Mouse (Mus musculus) CH12.LX (cell line): ENCODE results near the gene Usp21. TPM values are rescaled to one million over a fixed set of nuclear protein-coding genes. Genes with fewer than 3 reads are reported as not detected.
A peak's percentile ranks its signal among the peaks of the same experiment; 100 is the strongest.

Experiments
- DNase-seq: peaks from one replicate; pipeline ENCODE4 v3.0.0-alpha.2; 2013; ENCODE audit errors: extremely low read depth
- H3K27ac ChIP-seq: 2 replicates; pipeline ENCODE4 v1.5.1; 2012; ENCODE audit warnings: low read depth, mild to moderate bottlenecking, control low read depth, moderate library complexity; ENCODE audit not compliant: insufficient read depth
- H3K27me3 ChIP-seq: replicated peaks from 2 replicates; pipeline ENCODE3; 2012; ENCODE audit warnings: inconsistent platforms
- H3K36me3 ChIP-seq, 2 experiments: replicated peaks in 1 of 2; 2 replicates each; pipeline versions ENCODE3 to v1.6.1; 2012; ENCODE audit warnings: inconsistent platforms in 1 of 2, low read length in 1 of 2, mild to moderate bottlenecking in 1 of 2, mixed read lengths in 1 of 2, moderate library complexity in 1 of 2; ENCODE audit not compliant: control insufficient read depth in 1 of 2, insufficient read depth in 1 of 2
- H3K4me1 ChIP-seq, 2 experiments: 2 replicates each; pipeline ENCODE4 v1.6.1; 2012; ENCODE audit warnings: inconsistent platforms in 1 of 2, moderate library complexity in 1 of 2; ENCODE audit not compliant: insufficient read depth in 2 of 2, control insufficient read depth in 1 of 2
- H3K4me2 ChIP-seq: 2 replicates; pipeline ENCODE4 v1.6.1; 2012; ENCODE audit warnings: low read depth, mild to moderate bottlenecking, control low read depth; ENCODE audit not compliant: poor library complexity, insufficient read depth, severe bottlenecking
- H3K4me3 ChIP-seq, 3 experiments: fragments of 150-350 bp in 1 of 3; sonication (generic) in 1 of 3; replicated peaks in 1 of 3; 2 replicates each; pipeline versions ENCODE3 to v1.5.1; 2011 to 2012; ENCODE audit warnings: low read depth in 2 of 3, low read length in 2 of 3, mild to moderate bottlenecking in 2 of 3, moderate library complexity in 2 of 3, control low read depth in 1 of 3, improper control_type of control experiment in 1 of 3, inconsistent platforms in 1 of 3, mixed read lengths in 1 of 3; ENCODE audit not compliant: poor library complexity in 1 of 3
- H3K79me2 ChIP-seq: replicated peaks from 2 replicates; pipeline ENCODE4 v1.6.1; 2012; ENCODE audit warnings: mild to moderate bottlenecking, moderate library complexity; ENCODE audit not compliant: control insufficient read depth, poor library complexity, insufficient read depth, severe bottlenecking; ENCODE audit errors: extremely low read depth
- H3K9ac ChIP-seq: 2 replicates; pipeline ENCODE4 v1.6.1; 2012; ENCODE audit warnings: low read depth, mild to moderate bottlenecking, control low read depth, moderate library complexity; ENCODE audit not compliant: insufficient read depth
- H3K9me3 ChIP-seq: replicated peaks from 2 replicates; pipeline ENCODE3; 2012; ENCODE audit warnings: low read length, inconsistent platforms, mixed read lengths
- CHD1 ChIP-seq: IDR thresholded peaks from 2 replicates; pipeline ENCODE4 v1.6.1; 2012; ENCODE audit warnings: low read depth, low read length, improper control_type of control experiment, inconsistent platforms
- HCFC1 ChIP-seq: IDR thresholded peaks from 2 replicates; pipeline ENCODE4 v1.6.1; 2012; ENCODE audit warnings: low read depth, mild to moderate bottlenecking, inconsistent platforms, low read length, improper control_type of control experiment
- JUN ChIP-seq: IDR thresholded peaks from 2 replicates; pipeline ENCODE4 v1.6.1; 2011; ENCODE audit warnings: low read depth, mild to moderate bottlenecking, low read length, improper control_type of control experiment, moderate library complexity; ENCODE audit not compliant: insufficient read depth
- JUND ChIP-seq: conservative IDR thresholded peaks from 2 replicates; pipeline ENCODE4 v1.6.1; 2011; ENCODE audit warnings: low read depth, low read length, improper control_type of control experiment
- KAT2A ChIP-seq: IDR thresholded peaks from 2 replicates; pipeline ENCODE4 v1.6.1; 2012; ENCODE audit warnings: low read length, improper control_type of control experiment, inconsistent platforms; ENCODE audit not compliant: insufficient replicate concordance
- MAFK ChIP-seq: IDR thresholded peaks from 2 replicates; pipeline ENCODE4 v1.6.1; 2011; ENCODE audit warnings: low read length, improper control_type of control experiment; ENCODE audit not compliant: insufficient replicate concordance
- MAX ChIP-seq: IDR thresholded peaks from 2 replicates; pipeline ENCODE4 v1.6.1; 2011; ENCODE audit warnings: low read length, improper control_type of control experiment
- MAZ ChIP-seq: IDR thresholded peaks from 2 replicates; pipeline ENCODE4 v1.6.1; 2012; ENCODE audit warnings: low read depth, mild to moderate bottlenecking, inconsistent platforms, low read length, improper control_type of control experiment, moderate library complexity
- MYC ChIP-seq: IDR thresholded peaks from 2 replicates; pipeline ENCODE4 v1.6.1; 2011; ENCODE audit warnings: low read depth, mild to moderate bottlenecking, improper control_type of control experiment, low read length
- NELFE ChIP-seq: IDR thresholded peaks from 2 replicates; pipeline ENCODE4 v1.6.1; 2011; ENCODE audit warnings: low read depth, low read length, improper control_type of control experiment
- NRF1 ChIP-seq: IDR thresholded peaks from 2 replicates; pipeline ENCODE4 v1.6.1; 2014; ENCODE audit warnings: low read depth, mild to moderate bottlenecking, inconsistent platforms, low read length, improper control_type of control experiment, moderate library complexity
- PAX5 ChIP-seq: IDR thresholded peaks from 2 replicates; pipeline ENCODE4 v1.6.1; 2012; ENCODE audit warnings: low read length, inconsistent platforms, mixed read lengths
- POLR2A ChIP-seq: IDR thresholded peaks from 2 replicates; pipeline ENCODE4 v1.6.1; 2011; ENCODE audit warnings: low read depth, mild to moderate bottlenecking, improper control_type of control experiment, low read length
- POLR2AphosphoS2 ChIP-seq: IDR thresholded peaks from 2 replicates; pipeline ENCODE4 v1.6.1; 2011; ENCODE audit warnings: low read depth, low read length, improper control_type of control experiment
- RAD21 ChIP-seq: IDR thresholded peaks from 2 replicates; pipeline ENCODE4 v1.6.1; 2011; ENCODE audit warnings: low read depth, mild to moderate bottlenecking, low read length, improper control_type of control experiment, moderate library complexity
- RCOR1 ChIP-seq: conservative IDR thresholded peaks from 2 replicates; pipeline ENCODE4 v1.6.1; 2012; ENCODE audit warnings: low read depth, mild to moderate bottlenecking, inconsistent platforms, low read length, improper control_type of control experiment
- SMC3 ChIP-seq: IDR thresholded peaks from 2 replicates; pipeline ENCODE4 v1.6.1; 2011; ENCODE audit warnings: low read depth, low read length, improper control_type of control experiment
- dilution Hi-C: fragments of 300-500 bp; cut with MboI; formaldehyde crosslinking; loops from 2 replicates; pipeline ENCODE4 v1.14.3; 2020; ENCODE audit warnings: low sequenced_read_pairs; ENCODE audit not compliant: extremely low pct_unique_long_range_greater_than_20kb, extremely low pct_ligation_motif_present
- in situ Hi-C: fragments of 300-500 bp; cut with MboI; formaldehyde crosslinking; loops from 3 replicates; pipeline ENCODE4 v1.14.3; 2019; ENCODE audit warnings: low sequenced_read_pairs, low pct_ligation_motif_present, low pct_unique_long_range_greater_than_20kb, mixed read lengths
- polyA plus RNA-seq: library from polyadenylated mRNA; unstranded; fragments of >175 nt; gene quantifications from 2 replicates; pipeline ENCODE4 v1.2.1, GENCODE M21; 2012; ENCODE audit warnings: low read depth; ENCODE audit not compliant: insufficient read length
- total RNA-seq, 2 experiments: library from RNA; depleted of rRNA; stranded (reverse); fragments of 300-350 nt in 1 of 2; fragments of >200 nt in 1 of 2; gene quantifications; 2 replicates each; pipeline ENCODE4 v1.2.3; 2012 to 2014

Gene Usp21
- total and polyA plus RNA-seq, 3 experiments, result 8.5 to 37.6 (median 14.2) TPM

DNA sequence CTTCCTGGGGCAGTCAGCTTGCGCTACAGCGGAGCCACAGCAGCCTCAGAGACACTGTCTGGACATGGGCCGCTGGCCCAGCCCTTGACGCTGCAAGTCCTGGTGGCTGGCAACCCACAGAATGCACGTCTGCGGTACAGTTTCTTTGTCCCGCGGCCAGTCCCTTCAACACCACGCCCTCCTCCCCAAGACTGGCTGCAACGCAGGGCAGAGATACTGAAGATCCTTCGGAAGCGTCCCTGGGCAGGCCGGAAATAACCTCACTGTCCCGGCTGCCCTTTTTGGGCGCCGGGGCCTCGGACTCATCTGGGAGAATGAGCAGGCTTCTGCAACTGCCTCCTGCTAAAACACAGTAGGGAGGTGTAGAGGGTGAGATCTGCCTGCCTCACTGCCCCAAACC lies 28.9 kb downstream of the Usp21 start:
- Histone ChIP-seq H3K9ac (no peak overlapping the region), H3K4me2 (no peak overlapping the region), H3K27ac (no peak overlapping the region), H3K4me1 (0 out of 4 replicates have a peak, but pooled peaks cover 0 to 5% of the 10 kb centered on the region in 2 experiments), H3K27me3 (peaks cover 49% of the 10 kb centered on the region), H3K79me2 (no peaks in the 10 kb centered on the region), H3K9me3 (peaks cover 3% of the 10 kb centered on the region), H3K4me3 (no peak overlapping the region), H3K36me3 (no peaks in the 10 kb centered on the region)
- TF ChIP-seq JUND (no peak), NRF1 (no peak), MYC (no peak), MAX (no peak), PAX5 (no peak), JUN (no peak), RAD21 (no peak), HCFC1 (no peak), KAT2A (no peak), POLR2AphosphoS2 (no peak), CHD1 (no peak), MAZ (no peak), RCOR1 (no peak), POLR2A (no peak), SMC3 (no peak)
- no peak for DNase-seq
- dilution Hi-C loops, result no loop called here
- in situ Hi-C loops, result no loop called here

DNA sequence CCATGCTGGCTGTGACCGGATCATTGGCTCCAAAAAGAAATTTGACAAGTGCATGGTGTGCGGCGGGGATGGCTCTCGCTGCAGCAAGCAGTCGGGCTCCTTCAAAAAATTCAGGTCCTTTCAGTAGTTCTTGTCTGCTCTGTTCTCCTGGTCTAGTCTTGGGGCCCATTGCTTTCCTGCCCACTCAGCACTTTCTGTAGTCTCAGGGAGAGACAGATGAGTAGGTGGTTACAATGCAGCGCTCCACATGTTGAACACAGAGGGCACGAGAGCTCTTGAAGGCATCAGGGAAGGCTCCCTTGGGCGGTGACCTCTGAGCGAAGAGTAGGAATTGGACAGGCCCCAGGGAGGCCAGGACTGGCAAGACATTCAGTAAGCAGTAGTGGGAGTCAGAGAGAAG lies 30.0 kb downstream of the Usp21 start:
- Histone ChIP-seq H3K27ac (no peak overlapping the region), H3K4me1 (0 out of 4 replicates have a peak, but pooled peaks cover 0 to 5% of the 10 kb centered on the region in 2 experiments), H3K9me3 (peaks cover 3% of the 10 kb centered on the region), H3K4me2 (no peak overlapping the region), H3K27me3 (peaks cover 55% of the 10 kb centered on the region), H3K36me3 (no peaks in the 10 kb centered on the region), H3K9ac (no peak overlapping the region), H3K4me3 (no peak overlapping the region), H3K79me2 (no peaks in the 10 kb centered on the region)
- TF ChIP-seq MAFK (peak; percentile 80), NELFE (no peak)
- DNase-seq, result no peak
- dilution Hi-C loops (no loop called here), in situ Hi-C loops (no loop called here)
